Comparison of ENCODE assay signal across 8 mouse cellular contexts in the genomic region with DNA sequence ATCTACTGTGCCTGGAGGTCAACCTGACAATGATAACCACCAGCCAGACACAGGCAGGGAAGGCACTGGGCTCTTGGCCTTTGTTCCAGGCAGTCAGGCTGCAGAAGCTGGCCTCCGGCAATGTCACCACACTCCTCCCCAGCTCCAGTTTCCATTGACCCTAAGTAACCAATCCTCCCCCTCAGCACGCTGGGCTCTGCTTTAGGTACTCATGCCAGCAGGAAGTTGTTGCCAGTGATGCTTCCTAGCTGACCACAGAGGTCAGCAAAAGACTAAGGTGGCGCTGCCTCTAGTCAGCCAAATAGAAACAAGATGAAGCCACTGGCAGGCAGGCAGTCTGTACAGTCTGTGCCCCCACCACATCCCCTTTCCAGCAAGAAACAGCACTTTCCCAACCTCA. TPM values are rescaled to one million over a fixed set of nuclear protein-coding genes. Genes with fewer than 3 reads are reported as not detected.
DNase-seq lines count a peak whose midpoint lies in the region; ATAC-seq lines count a peak whose summit lies in the region.

No protein-coding gene starts in this region.

- no peaks in the 10 kb centered on the region for H3K9me3 ChIP-seq in heart, embryonic 12.5 days (replicated peaks)
- no peaks in the 10 kb centered on the region for H3K9me3 ChIP-seq in lung, embryonic 16.5 days (ENCODE audit: control insufficient read depth, low read length)
- H3K9me3 ChIP-seq in limb, embryonic 10.5 days (replicated peaks): no peaks in the 10 kb centered on the region

- peak overlapping the region; percentile 19; the same call in 1 of the 2 replicates for H3K9ac ChIP-seq in heart, embryonic 12.5 days
- H3K9ac ChIP-seq in lung, embryonic 16.5 days (ENCODE audit: low read length): no peak overlapping the region

- peak; percentile 29 for DNase-seq in embryo, embryonic 10 days (ENCODE audit: low spot score)
- no peak for DNase-seq in embryo, embryonic 11 days
- DNase-seq in 416B (ENCODE audit: low read depth): peak; percentile 90
- no peak for DNase-seq in limb, embryonic 10.5 days (ENCODE audit: low spot score)
- no peak for DNase-seq in embryo, embryonic 10.5 days (ENCODE audit: low spot score)
- no peak for DNase-seq in T-cell, adult 2 months (ENCODE audit: low spot score)

- H3K27me3 ChIP-seq in heart, embryonic 12.5 days (replicated peaks): no peaks in the 10 kb centered on the region
- no peaks in the 10 kb centered on the region for H3K27me3 ChIP-seq in lung, embryonic 16.5 days (ENCODE audit: control insufficient read depth, insufficient read depth, low read depth, low read length)
- no peaks in the 10 kb centered on the region for H3K27me3 ChIP-seq in limb, embryonic 10.5 days (ENCODE audit: low read depth, poor library complexity, severe bottlenecking)

- no peaks in the 10 kb centered on the region for H3K36me3 ChIP-seq in heart, embryonic 12.5 days
- H3K36me3 ChIP-seq in lung, embryonic 16.5 days (ENCODE audit: control insufficient read depth, insufficient read depth, low read length): no peaks in the 10 kb centered on the region
- peaks cover 6% of the 10 kb centered on the region; the same call in 1 of the 2 replicates for H3K36me3 ChIP-seq in limb, embryonic 10.5 days

- no peak for ATAC-seq in heart, embryonic 12.5 days (ENCODE audit: insufficient number of reproducible peaks, low FRiP score)
- ATAC-seq in lung, embryonic 16.5 days (ENCODE audit: low read depth): no peak

- peaks cover 87% of the 10 kb centered on the region for H3K4me1 ChIP-seq in heart, embryonic 12.5 days (replicated peaks)
- H3K4me1 ChIP-seq in lung, embryonic 16.5 days (replicated peaks; ENCODE audit: control insufficient read depth, insufficient read depth, low read length): peaks cover 68% of the 10 kb centered on the region
- H3K4me1 ChIP-seq in limb, embryonic 10.5 days: peaks cover 45% of the 10 kb centered on the region

- no peak overlapping the region for H3K4me2 ChIP-seq in heart, embryonic 12.5 days
- no peak overlapping the region for H3K4me2 ChIP-seq in lung, embryonic 16.5 days (ENCODE audit: low read depth, low read length)

- WGBS in heart, embryonic 12.5 days: 52% methylated on average over 3 of the region's 3 CpGs
- 44% methylated on average over 3 of the region's 3 CpGs for WGBS in lung, embryonic 16.5 days
- WGBS in limb, embryonic 10.5 days: 80% methylated on average over 3 of the region's 3 CpGs

- no peak overlapping the region for H3K4me3 ChIP-seq in heart, embryonic 12.5 days
- H3K4me3 ChIP-seq in lung, embryonic 16.5 days (ENCODE audit: low read length): no peak overlapping the region
- no peak overlapping the region for H3K4me3 ChIP-seq in limb, embryonic 10.5 days

- no peak overlapping the region for H3K27ac ChIP-seq in heart, embryonic 12.5 days (ENCODE audit: poor library complexity, severe bottlenecking)
- H3K27ac ChIP-seq in lung, embryonic 16.5 days (ENCODE audit: low read length): peak overlapping the region; percentile 89
- no peak overlapping the region for H3K27ac ChIP-seq in limb, embryonic 10.5 days

RNA-seq across cellular contexts. Expression of gene Mark2, which starts 34.7 kb away (rescaled TPM):
- polyA plus RNA-seq in heart, embryonic 12.5 days (2016; fragmentation: Nextera tagmentation; extraction: Ambion mirVana): 40.8 and 49.3 TPM in 2 replicates
- polyA plus RNA-seq in lung, embryonic 16.5 days (2015; fragmentation: Nextera tagmentation; extraction: Ambion mirVana): 33.4 and 35.0 TPM in 2 replicates
- polyA plus RNA-seq in limb, embryonic 10.5 days (2016; fragmentation: Nextera tagmentation; extraction: Ambion mirVana): 50.1 and 53.4 TPM in 2 replicates

RNA-seq across cellular contexts. Expression of gene Rcor2, which starts 39.8 kb away (rescaled TPM):
- 16.3 and 16.5 TPM in 2 replicates for polyA plus RNA-seq in heart, embryonic 12.5 days (2016; fragmentation: Nextera tagmentation; extraction: Ambion mirVana)
- polyA plus RNA-seq in lung, embryonic 16.5 days (2015; fragmentation: Nextera tagmentation; extraction: Ambion mirVana): 5.9 and 8.5 TPM in 2 replicates
- polyA plus RNA-seq in limb, embryonic 10.5 days (2016; fragmentation: Nextera tagmentation; extraction: Ambion mirVana): 54.9 and 63.1 TPM in 2 replicates

Comparison
In these comparisons a context has a peak if more than half of its experiments do, and no peak if none do; other contexts are left out.
1. DNase-seq: peak in embryo, embryonic 10 days (single experiment) and 416B (single experiment); none in embryo, embryonic 11 days (single experiment), limb, embryonic 10.5 days (single experiment), embryo, embryonic 10.5 days (single experiment) and T-cell, adult 2 months (single experiment).